8 mouse cellular contexts compared by ENCODE assay signal in genomic region chr6:51168775-51169695, GRCm38 (mm10).
DNase-seq lines count a peak whose midpoint lies in the region; ATAC-seq lines count a peak whose summit lies in the region.

No protein-coding gene starts in this region.

- DNase-seq in embryo, embryonic 10 days (ENCODE audit: low spot score), result peak; percentile 72
- peak; percentile 69 to 79 for DNase-seq in kidney, postnatal 4 days
- peak; percentile 60 to 68 for DNase-seq in urinary bladder, postnatal 4 days (ENCODE audit: low spot score in 2 of 2)
- no peak for DNase-seq in ovary, postnatal 14 days (ENCODE audit: low spot score)

- peaks cover 42% of the 10 kb centered on the region for H3K4me1 ChIP-seq in erythroblast, embryonic 14.5 days (ENCODE audit: control insufficient read depth)
- H3K4me1 ChIP-seq in heart, embryonic 13.5 days, result peaks cover 52% of the 10 kb centered on the region
- H3K4me1 ChIP-seq in midbrain, embryonic 12.5 days, result peaks cover 39% of the 10 kb centered on the region

- H3K4me3 ChIP-seq in erythroblast, embryonic 14.5 days (replicated peaks), result peak overlapping the region; percentile 63
- H3K4me3 ChIP-seq in heart, embryonic 13.5 days, result peak overlapping the region; percentile 53
- H3K4me3 ChIP-seq in midbrain, embryonic 12.5 days, result peak overlapping the region; percentile 33

- H3K9ac ChIP-seq in heart, embryonic 13.5 days, result peak overlapping the region; percentile 84
- H3K9ac ChIP-seq in midbrain, embryonic 12.5 days (replicated peaks), result peak overlapping the region; percentile 53

- peak overlapping the region; percentile 95 for H3K27ac ChIP-seq in heart, embryonic 13.5 days (replicated peaks)
- peak overlapping the region; percentile 82 for H3K27ac ChIP-seq in midbrain, embryonic 12.5 days (replicated peaks)

- H3K4me2 ChIP-seq in heart, embryonic 13.5 days, result peak overlapping the region; percentile 72
- peak overlapping the region; percentile 59 for H3K4me2 ChIP-seq in midbrain, embryonic 12.5 days (replicated peaks)

- peaks cover 61% of the 10 kb centered on the region for H3K27me3 ChIP-seq in erythroblast, embryonic 14.5 days (ENCODE audit: control insufficient read depth)
- no peaks in the 10 kb centered on the region for H3K27me3 ChIP-seq in heart, embryonic 13.5 days (replicated peaks)
- H3K27me3 ChIP-seq in midbrain, embryonic 12.5 days, result peaks cover 23% of the 10 kb centered on the region

- ATAC-seq in erythroblast, adult 5-6 weeks (replicated peaks; ENCODE audit: low FRiP score, poor library complexity, severe bottlenecking), result no peak
- ATAC-seq in heart, embryonic 13.5 days (ENCODE audit: extremely low read depth, insufficient number of reproducible peaks, low FRiP score, low TSS enrichment), result no peak
- no peak for ATAC-seq in midbrain, embryonic 12.5 days (ENCODE audit: low FRiP score, low read depth)

- H3K9me3 ChIP-seq in erythroblast, embryonic 14.5 days (ENCODE audit: control insufficient read depth, low read length), result peaks cover 7% of the 10 kb centered on the region
- no peaks in the 10 kb centered on the region for H3K9me3 ChIP-seq in heart, embryonic 13.5 days
- no peaks in the 10 kb centered on the region for H3K9me3 ChIP-seq in midbrain, embryonic 12.5 days

- 8% methylated on average over 38 of the region's 38 CpGs for WGBS in heart, embryonic 13.5 days
- WGBS in midbrain, embryonic 12.5 days, result 3% methylated on average over 38 of the region's 38 CpGs

- no peaks in the 10 kb centered on the region for H3K36me3 ChIP-seq in erythroblast, embryonic 14.5 days (ENCODE audit: control insufficient read depth)
- no peaks in the 10 kb centered on the region for H3K36me3 ChIP-seq in heart, embryonic 13.5 days
- no peaks in the 10 kb centered on the region for H3K36me3 ChIP-seq in midbrain, embryonic 12.5 days
